Mouse (Mus musculus) left cerebral cortex, adult 2 months (tissue): ENCODE data around the gene Gimap1. TPM values are rescaled to one million over a fixed set of nuclear protein-coding genes. Genes with fewer than 3 reads are reported as not detected.

Experiments used
- DNase-seq, 2 experiments: peaks; one replicate each; pipeline ENCODE4 v3.0.0; 2021 to 2022; ENCODE audit warnings: low spot score in 2 of 2, mixed read lengths in 1 of 2; ENCODE audit errors: extremely low spot score in 1 of 2
- H3K27ac ChIP-seq: fragments of 200-600 bp; 2 replicates; pipeline ENCODE4 v1.8.1; 2022
- H3K4me3 ChIP-seq: fragments of 200-600 bp; 2 replicates; pipeline ENCODE4 v1.8.1; 2022
- CTCF ChIP-seq: fragments of 200-600 bp; IDR thresholded peaks from 2 replicates; pipeline ENCODE4 v1.8.1; 2022; ENCODE audit warnings: antibody characterized with exemption, mild to moderate bottlenecking, moderate library complexity
- intact Hi-C: fragments of 180-260 bp; cut with DNase I; formaldehyde crosslinking; loops from one replicate; pipeline ENCODE4 v1.15.1; 2025
- long read RNA-seq, 2 experiments: library from polyadenylated mRNA; stranded (forward); transcript quantifications; one replicate each; pipeline ENCODE4 v2.0.0; 2021; ENCODE audit warnings: borderline mapping rate in 2 of 2
- total RNA-seq, 2 experiments: library from RNA; stranded (reverse); gene quantifications; 2 replicates each; pipeline ENCODE4 v1.2.3; 2021

The Gimap1 gene
- total RNA-seq = 1 to 10 TPM; 1.5 to 3.9 TPM
- long read RNA-seq, experiment 1, partial matches to known transcripts = 1 of 2 reads
- long read RNA-seq, experiment 1, other reads (novel, unspliced or antisense) = 0 of 2 reads
- long read RNA-seq, experiment 2, partial matches to known transcripts = 0 of 2 reads
- long read RNA-seq, experiment 2, other reads (novel, unspliced or antisense) = 1 of 2 reads

GRCm38 (mm10) chr6:48738961-48739779 lies at the start of gene Gimap1:
TSS of gene Gimap1 (plus strand) at chr6:48739054.
- Histone ChIP-seq H3K4me3 (peak within 1 kb of the TSS; percentile 24), H3K27ac (no peak within 1 kb of the TSS)
- intact Hi-C loops = no loop called here
- DNase-seq = no peak
- no peak for TF ChIP-seq CTCF

- TF ChIP-seq CTCF = no peak
- no peak for DNase-seq
- Histone ChIP-seq H3K27ac (no peak overlapping the region), H3K4me3 (no peak overlapping the region)
- intact Hi-C loops = no loop called here
These were observed 49.5 kb upstream of the Gimap1 start for GRCm38 (mm10) chr6:48689320-48689719.

GRCm38 (mm10) chr6:48692962-48693361 lies 45.9 kb upstream of the Gimap1 start:
- Histone ChIP-seq H3K4me3 (no peak overlapping the region), H3K27ac (no peak overlapping the region)
- intact Hi-C loops = no loop called here
- DNase-seq = no peak
- no peak for TF ChIP-seq CTCF

GRCm38 (mm10) chr6:48696830-48697554 lies 41.9 kb upstream of the Gimap1 start:
- DNase-seq = no peak
- intact Hi-C loops = no loop called here
- no peak for TF ChIP-seq CTCF

GRCm38 (mm10) chr6:48697555-48697930 lies 41.3 kb upstream of the Gimap1 start:
- Histone ChIP-seq H3K27ac (no peak overlapping the region), H3K4me3 (no peak overlapping the region)
- intact Hi-C loops = no loop called here
- no peak for DNase-seq
- TF ChIP-seq CTCF = no peak

More at GRCm38 (mm10) chr6:48696830-48697554, 41.9 kb upstream of the Gimap1 start:
- no peak overlapping the region for H3K27ac ChIP-seq
- no peak overlapping the region for H3K4me3 ChIP-seq

- intact Hi-C loops = no loop called here
- DNase-seq = no peak
- Histone ChIP-seq H3K4me3 (no peak overlapping the region), H3K27ac (no peak overlapping the region)
- TF ChIP-seq CTCF = no peak
These were observed 40.6 kb upstream of the Gimap1 start for GRCm38 (mm10) chr6:48698066-48698856.

- no peak for TF ChIP-seq CTCF
- intact Hi-C loops = no loop called here
- H3K27ac ChIP-seq = no peak overlapping the region
- no peak for DNase-seq
- no peak overlapping the region for H3K4me3 ChIP-seq
These were observed 40.0 kb upstream of the Gimap1 start for GRCm38 (mm10) chr6:48698888-48699287.

- intact Hi-C loops = no loop called here
- H3K27ac ChIP-seq = no peak overlapping the region
- no peak for TF ChIP-seq CTCF
These were observed 38.4 kb upstream of the Gimap1 start for GRCm38 (mm10) chr6:48700251-48701075.

GRCm38 (mm10) chr6:48702146-48702545 lies 36.7 kb upstream of the Gimap1 start:
- H3K4me3 ChIP-seq = no peak overlapping the region
- intact Hi-C loops = no loop called here
- no peak for TF ChIP-seq CTCF
- DNase-seq = no peak
- H3K27ac ChIP-seq = no peak overlapping the region

More at GRCm38 (mm10) chr6:48700251-48701075, 38.4 kb upstream of the Gimap1 start:
- DNase-seq = no peak
- H3K4me3 ChIP-seq = no peak overlapping the region

- H3K4me3 ChIP-seq = no peak overlapping the region
- intact Hi-C loops = no loop called here
These were observed 36.3 kb upstream of the Gimap1 start for GRCm38 (mm10) chr6:48702601-48703000.

GRCm38 (mm10) chr6:48704146-48704545 lies 34.7 kb upstream of the Gimap1 start:
- intact Hi-C loops = no loop called here
- no peak for TF ChIP-seq CTCF
- no peak for DNase-seq

More at GRCm38 (mm10) chr6:48702601-48703000, 36.3 kb upstream of the Gimap1 start:
- H3K27ac ChIP-seq = no peak overlapping the region
- DNase-seq = no peak
- TF ChIP-seq CTCF = no peak

More at GRCm38 (mm10) chr6:48704146-48704545, 34.7 kb upstream of the Gimap1 start:
- no peak overlapping the region for H3K27ac ChIP-seq
- H3K4me3 ChIP-seq = no peak overlapping the region
